Mouse (Mus musculus): ENCODE data around the gene Neurog1.

Neurog1 gene

DNA sequence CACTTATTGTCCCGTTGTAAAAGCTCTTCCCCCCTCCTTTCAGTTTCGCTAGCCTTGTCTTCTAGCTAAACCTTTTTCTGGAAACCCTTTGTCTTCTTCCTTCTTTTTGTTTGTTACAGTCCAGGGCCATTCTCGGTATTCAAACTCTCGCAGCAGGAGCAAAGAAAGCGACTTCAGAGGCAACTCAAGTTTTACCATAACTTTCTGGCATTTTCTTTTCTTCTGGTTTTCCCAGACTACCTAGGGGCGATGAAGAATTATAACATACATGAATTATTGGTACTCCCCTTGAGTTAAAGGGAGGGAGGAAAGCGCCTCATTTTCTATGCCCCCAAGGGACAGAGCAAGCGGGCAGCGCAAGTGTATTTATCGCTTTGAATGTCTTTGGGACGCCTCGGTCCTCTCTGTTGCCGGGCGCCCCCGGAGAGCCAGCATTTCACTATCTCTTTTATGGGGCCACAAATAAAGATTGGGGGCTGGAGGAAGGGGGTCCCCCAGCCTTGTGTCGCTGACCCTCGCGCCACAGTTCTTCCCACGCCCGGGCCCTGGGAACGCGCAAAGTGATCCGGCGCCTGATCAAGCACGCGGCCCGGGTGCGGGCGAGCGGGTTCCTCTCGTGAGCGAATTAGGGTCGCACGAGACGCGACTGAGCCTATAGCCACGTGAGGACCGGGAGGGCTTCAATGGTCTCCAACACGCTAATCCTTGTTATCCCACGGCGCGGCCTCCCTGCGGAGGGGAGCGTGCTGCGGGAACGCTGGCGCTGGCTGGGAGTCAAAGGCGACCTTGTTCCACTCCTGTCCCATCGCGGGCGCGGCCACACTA is 6.4 kb upstream of the Neurog1 start:
- no peak for DNase-seq (ENCODE audit: low read depth, low spot score)

DNA sequence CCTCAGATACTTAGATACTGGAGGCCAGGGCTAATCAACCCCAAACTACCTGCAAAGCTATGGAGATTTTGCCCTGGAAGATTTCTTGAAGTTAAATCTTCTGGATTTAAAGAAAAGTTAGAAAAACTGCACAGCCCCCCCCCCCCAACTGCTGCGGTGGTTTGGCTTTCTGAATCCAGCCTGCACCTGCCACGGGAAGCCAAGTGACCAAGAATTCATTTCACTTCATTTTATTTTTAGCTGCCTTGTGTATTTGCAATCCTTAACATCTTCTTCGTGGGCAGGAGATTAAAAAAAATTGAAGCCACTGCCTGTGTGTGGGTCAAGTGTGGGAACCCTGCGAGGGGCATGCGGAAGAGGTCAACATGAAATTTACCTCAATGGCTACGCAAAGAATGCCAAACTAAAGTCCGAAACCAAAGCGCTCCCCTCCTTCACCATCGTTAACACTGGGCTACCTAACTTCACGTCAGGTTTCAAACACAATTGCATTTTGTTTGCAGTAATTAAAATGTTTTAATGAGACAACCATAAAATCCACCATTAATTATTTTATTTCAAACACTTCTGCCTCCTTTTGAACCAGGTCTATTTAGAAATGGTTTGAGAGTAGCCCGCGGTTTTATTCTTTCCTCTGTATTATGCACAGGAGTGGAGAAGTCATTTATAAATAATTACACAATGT is 5.6 kb upstream of the Neurog1 start:
- no peak for DNase-seq (ENCODE audit: low read depth, low spot score)

DNA sequence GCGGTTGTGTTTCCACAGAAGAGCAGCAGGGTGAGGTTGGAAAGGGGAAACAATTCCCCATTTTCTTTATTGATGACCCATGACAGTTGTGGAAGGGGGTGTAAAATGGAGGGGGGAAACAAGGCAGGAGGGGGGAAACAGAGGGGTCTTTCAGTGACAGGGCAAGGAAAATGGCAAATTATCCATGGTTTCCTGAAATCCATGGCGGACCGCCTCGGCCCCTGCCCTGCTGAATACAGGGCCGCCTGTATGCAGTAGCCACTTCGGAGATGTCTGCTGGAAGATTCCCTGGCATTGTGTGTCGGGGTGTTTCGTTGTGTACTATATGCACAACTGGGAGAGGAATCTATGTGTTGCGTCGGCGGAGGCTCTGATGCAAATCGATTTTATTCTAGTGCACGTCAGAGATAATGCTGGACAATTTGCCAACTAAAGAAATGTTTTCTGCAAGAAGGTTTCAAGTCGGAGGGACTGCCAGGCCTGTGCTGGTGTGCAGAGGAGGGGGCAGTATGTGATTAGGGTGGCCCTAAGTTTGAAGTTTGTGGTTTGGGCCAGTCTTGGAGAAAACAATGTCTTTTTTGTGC is 4.8 kb upstream of the Neurog1 start:
- no peak for DNase-seq (ENCODE audit: low read depth, low spot score)

DNA sequence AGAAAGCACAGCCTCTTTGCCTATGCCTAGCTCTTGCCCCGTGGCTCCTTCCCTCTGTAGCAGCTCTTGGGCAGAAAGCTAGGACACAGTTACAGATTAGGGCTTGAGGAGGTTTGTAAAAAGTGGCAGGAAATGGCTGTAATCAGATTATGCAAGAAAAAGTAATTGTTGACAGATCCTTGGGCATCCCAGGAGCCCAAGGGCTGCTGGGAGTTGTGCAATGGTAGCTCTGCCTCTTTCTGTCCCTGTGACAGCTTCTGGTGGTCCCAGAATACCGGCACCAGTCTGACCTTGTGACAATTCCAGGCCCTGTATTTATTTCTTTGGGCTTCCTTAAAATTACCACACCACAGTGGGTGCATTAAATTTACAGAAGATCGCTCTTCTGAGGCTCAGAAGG is 1.4 kb upstream of the Neurog1 start:
- DNase-seq (ENCODE audit: low read depth, low spot score) = no peak

DNA sequence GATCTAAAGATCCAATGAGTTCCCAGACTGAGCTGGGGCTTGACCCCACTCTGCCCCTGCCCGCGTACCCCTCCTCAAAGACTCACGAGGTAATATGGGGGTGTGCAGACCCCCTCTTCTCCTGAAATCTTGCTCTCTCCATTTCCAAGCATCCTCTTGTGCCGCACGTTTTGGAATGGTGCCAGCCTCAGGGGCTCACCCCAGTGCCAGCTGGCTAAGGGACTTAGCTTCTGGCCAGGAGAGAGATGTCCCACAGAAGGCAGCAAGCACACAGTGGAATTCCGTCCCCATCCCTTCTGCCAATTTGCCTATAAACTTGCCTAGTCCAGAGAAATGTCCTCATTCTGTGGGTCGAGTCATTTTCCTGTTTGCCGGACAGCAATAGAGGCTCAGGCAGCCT is 820 bp upstream of the Neurog1 start:
- DNase-seq (ENCODE audit: low read depth, low spot score) = no peak

DNA sequence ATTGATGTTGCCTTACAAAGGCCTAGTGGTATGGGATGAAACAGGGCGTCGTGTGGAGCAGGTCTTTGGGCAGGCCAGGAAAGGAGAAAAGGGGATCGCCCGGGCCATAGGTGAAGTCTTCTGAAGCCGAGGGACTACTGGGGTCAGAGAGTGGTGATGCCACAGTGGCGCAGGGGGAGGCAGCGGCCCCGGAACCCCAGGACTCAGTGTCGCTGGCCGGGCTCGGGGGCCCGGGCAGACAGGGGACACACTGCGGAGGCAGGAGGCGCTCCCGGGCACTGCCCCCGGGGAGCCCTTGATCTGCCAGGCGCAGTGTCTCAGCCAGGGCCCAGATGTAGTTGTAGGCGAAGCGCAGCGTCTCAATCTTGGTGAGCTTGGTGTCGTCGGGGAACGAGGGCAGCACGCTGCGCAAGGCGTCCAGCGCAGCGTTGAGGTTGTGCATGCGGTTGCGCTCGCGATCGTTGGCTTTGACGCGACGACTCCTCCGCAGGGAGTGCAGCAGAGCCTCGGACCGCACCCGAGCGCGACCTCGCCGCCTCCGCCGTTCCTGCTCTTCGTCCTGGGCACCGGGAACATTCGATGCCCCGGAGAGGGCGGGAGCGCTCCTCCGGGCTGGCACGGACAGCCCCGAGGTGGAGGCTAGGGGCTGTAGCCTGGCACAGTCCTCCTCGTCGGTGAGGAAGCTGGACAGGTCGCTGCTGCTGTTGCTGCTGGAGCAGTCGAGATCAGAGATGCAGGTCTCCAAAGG is 613 bp downstream of the Neurog1 start:
- DNase-seq (ENCODE audit: low read depth, low spot score) = no peak

DNA sequence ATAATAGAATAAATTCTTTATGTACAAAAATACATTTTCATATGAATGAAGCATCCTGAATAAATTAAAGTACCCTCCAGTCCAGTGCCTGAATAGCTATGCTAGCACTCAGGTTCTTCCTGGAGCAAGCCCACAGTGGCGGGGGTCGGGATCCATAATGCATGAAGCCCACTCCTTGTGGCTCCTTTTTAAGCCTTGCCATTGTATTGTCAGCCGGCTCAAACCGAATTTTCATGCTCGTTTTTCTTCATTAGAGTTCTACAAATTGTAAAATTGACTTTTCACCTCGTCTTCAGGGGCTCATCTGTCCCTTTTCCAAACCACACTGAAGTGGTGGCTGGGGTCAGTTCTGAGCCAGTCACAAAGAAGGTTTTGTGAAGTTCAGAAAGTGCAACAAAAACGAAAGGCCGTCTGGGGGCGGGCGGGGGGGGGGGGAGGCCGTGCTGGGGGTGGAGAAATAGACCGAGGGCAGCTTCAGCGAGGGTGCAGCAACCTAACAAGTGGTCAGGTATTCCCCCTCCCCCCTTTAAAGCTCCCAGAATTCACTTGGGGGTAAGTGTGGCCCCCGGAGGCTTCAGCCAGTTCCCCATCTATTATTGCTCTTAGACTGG is 1.3 kb downstream of the Neurog1 start:
- DNase-seq (ENCODE audit: low read depth, low spot score) = no peak

DNA sequence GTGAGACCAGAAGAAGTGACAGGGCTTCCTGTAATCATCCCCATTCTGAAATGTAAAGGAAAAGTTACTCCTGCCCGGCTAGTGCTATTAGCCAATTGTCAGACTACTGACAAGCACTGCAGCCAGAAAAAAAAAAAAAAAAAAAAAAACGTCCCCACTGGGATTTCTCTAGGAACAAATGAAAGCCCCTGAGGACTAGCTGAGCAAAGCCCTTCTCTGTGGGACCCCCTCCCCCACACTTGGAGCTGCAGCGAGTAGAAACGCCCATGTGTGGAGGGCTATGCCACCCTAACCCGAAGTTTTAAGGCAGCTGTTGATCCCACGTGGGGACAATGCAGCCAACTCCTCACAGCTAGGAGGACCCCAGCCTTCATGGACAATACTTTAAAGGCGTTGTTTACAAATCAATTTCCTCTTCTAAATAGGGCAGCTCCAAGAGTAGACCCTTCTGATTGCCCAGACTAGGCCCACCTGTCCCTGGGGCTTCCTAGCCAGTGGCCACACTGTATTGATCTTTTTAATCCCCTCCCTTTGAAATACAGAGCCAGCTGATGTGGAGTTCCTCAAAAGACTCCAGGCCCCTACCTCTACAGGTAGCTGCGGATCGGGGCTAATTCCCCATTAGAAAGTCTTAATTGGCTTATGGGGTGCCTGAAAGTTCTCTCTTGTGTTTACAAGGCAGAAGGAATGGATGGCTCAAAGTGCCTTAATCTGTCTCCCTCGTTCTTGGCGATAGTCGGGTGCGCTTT is 2.2 kb downstream of the Neurog1 start:
- no peak for DNase-seq (ENCODE audit: low read depth, low spot score)

DNA sequence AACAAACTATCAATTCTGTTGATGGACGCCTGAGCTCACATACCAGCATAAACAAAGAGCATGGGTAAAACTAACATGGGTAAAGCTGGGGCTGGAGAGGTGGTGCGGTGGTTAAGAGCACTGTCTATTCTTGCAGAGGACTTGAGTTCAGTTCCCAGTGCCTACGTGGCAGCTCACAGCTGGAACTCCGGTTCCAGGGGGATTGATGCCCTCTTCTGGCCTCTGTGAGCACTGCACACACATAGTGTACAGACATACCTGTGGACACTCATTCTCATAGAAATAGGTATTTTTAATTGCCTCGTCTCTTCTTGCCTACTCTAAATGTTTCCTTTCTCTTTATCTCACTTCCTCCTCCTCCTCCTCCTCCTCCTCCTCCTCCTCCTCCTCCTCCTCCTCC is 8.9 kb downstream of the Neurog1 start:
- no peak for DNase-seq (ENCODE audit: low read depth, low spot score)

DNA sequence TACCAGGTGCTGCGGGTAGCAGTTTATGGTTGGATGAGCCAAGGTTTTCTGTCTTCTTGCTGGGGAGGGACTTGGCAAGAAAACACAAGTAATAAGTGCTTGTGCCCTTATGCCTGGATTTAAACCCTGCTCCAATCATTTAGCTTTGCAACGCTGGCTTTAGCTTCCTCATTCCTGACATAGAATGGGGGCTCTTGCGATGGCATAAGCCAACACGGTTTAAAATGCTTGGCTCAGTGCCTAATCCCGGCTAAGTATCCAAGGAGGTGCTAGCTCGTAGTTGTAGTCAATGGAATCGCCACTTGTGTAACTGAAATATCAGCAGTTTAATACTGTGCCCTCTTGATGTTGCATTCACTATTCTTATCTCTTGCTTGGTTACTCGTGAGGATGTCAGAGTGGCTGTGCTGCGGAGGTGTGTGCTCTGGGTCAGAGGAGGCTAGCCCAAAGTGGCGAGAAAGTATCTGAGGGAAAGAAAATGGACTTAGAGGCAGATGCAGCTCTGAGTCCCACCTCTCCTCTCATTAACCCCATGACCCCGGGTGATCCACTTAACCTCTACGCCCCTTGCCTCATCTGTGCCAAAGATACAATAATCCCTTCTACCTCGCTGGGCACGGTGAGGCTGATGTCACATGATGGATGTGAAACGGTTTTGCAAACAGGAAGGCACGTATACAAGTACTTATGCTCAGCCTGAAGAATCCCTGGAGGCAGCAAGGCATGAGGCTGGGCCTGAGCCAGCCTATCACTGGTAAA is 11.8 kb downstream of the Neurog1 start:
- DNase-seq (ENCODE audit: low read depth, low spot score) = no peak

DNA sequence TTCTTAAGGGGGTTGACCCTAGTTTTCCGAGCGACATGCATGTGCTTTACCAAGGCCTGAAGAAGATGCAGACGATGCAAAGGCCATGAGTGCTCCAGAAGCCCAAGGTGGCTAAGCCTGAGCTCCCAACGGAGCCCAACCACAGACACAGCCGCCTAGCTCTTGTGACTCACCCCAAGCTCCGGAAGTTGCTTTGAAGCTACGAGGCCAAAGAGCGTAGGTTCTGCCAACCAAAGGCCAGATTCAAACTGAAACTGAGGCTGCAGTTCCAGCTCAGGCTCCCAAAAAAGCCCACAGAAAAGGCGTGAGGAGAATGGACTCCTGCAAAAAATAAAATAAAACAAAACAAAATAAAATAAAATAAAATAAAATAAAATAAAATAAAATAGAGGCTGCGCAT is 14.1 kb downstream of the Neurog1 start:
- no peak for DNase-seq (ENCODE audit: low read depth, low spot score)

DNA sequence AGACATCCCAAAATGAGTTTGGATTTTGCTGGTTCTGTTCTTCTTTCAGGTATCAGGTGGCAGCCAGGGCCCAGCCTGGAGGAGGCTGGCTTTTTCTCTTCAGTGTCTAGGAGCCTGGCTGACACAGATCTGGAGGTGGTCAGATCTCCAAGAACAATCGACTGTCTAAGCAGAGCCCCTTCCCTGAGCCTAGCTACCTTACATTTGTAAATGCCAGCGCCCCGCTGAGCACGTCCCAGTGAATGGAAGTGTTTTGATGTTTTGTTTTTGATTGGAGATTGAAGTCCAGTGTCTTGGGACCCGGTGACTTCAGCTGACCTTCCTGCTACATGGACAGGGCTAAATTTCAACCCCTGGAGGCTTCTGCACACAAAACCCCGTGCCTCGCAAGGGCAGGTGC is 15.8 kb downstream of the Neurog1 start:
- no peak for DNase-seq (ENCODE audit: low read depth, low spot score)

DNA sequence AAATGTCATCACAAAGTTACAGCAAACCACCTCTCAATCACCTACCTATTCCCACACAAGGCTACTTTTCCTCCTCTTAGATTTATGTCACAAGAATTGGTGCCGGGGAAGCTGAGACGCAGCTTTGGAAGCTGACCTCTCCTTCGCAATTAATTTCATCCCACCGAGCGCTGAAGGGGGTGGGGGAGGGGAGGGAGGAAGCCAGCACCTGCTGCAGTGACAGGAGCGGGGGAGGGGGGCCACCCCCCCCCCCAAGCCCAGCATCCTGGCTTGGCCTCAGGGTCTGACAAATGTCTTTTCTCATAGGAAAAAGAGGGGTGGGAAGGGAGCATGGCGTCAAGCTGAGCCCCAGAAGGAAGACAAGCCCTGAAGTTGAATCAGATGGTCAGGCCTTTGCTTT is 23.2 kb downstream of the Neurog1 start:
- no peak for DNase-seq (ENCODE audit: low read depth, low spot score)

DNA sequence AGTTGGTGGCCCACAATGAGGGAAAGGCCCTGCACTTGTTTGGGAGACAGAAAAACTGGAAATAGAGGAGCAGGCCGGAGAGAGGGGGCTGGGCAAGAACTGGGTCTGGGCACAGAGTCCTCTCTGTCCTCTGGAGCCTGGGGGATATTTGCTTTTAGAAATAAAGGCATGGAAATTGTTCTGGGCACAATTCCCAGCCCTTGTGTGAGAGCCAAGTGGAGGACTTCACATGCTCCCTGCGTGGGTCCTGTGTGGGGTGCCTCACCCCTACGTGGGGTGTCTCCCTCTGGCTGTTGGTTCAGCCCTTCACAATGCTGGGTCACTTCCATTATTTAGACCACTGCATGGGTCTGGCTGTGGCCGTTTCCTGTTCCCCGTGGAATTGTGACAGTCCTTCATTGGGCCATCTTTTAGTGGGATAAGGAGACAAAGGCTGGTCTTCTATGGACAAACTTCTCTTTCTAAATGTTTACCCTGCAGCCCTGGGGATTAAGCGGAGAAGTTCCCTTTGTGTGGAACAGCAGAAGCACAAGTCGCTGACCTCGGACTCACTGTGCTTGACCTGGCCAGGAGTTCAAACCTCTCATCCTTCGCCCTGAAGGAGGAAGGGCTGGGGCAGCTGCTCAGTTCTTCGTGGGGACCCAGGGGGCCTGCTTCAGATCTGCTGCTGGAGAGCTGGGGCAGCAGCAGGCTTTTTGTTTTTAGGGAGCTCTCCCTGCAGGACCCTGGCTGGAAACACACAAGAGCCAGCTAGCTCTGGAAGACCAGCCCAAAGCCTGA is 25.6 kb downstream of the Neurog1 start:
- DNase-seq (ENCODE audit: low read depth, low spot score) = no peak

DNA sequence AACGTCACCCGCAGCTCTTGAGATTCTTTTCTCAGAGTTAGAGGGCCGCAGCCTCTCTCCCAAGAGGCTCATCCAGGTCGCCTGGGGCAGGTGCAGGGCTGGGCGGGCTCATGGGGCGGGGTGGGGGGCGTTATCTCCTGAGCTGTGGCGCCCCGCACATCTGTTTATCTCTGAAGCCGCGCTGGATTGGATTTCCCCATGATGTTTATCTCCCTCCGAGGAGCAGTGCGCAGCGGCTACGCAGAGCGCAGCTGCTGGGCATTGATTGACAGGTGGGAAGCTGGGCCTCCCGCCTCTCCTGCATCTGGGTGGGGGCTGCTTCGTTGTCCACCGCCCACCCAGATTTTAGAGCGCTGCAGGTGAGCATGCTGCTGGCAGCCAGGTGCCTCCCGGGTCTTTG is 28.3 kb downstream of the Neurog1 start:
- no peak for DNase-seq (ENCODE audit: low read depth, low spot score)

DNA sequence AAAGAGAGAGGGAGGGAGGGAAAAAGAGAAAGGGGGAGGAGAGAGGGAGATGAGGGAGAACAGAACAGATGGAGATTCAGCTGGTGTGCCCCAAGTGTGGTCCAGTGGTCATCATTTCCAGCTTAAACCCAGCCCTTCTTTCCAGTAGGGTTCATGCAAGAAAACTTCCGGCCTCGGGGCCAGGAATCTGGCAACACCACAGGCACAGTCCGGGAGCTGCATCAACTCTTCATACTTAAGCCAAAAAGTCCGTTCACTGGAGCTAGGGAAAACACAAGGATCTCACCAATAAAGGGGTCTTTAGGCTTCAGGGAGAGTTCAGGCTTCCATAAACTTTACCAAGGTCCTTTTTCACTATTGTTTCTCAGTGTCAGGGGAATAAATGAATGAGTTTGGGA is 29.1 kb downstream of the Neurog1 start:
- no peak for DNase-seq (ENCODE audit: low read depth, low spot score)

DNA sequence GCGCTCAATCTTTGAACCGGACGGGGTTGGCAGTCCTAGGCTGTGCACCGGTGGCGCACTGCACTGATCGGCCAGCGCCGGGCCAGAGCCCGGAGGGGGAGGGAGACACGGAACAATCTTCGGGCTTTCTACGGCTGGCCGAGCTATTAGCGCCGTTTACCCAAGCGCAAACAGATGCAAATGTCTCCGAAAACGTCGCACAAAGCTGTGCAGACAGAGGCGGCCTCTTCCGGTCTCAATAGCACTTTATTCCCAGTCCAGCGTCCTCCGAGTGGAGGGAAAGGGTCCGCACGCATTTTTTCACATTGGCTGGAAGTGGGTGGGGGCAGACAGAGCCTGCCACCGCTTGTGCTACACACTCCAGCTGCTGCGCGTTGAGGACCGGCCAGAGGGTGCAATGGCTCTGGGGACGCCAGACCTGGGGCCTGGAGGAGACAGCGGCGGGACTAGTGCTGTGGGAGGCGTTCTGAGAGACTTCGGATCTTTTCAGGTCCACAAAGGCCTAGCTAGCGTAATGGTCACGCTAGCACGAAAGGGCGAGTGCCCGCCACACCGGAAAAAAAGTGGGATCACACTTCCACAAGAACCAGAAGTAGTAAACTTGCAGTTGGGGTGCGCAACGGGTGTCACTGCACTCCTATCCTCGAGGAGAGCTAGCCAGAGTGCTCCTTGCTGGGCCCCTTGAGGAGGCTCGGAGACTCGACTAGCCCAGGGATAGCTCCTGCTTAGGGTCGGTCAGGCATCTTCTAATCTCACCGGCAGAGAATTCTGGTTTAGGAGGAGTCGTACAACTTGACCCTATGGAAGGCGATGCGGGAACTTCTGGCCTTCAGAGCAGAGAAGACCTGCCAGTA is 29.7 kb downstream of the Neurog1 start:
- no peak for DNase-seq (ENCODE audit: low read depth, low spot score)

DNA sequence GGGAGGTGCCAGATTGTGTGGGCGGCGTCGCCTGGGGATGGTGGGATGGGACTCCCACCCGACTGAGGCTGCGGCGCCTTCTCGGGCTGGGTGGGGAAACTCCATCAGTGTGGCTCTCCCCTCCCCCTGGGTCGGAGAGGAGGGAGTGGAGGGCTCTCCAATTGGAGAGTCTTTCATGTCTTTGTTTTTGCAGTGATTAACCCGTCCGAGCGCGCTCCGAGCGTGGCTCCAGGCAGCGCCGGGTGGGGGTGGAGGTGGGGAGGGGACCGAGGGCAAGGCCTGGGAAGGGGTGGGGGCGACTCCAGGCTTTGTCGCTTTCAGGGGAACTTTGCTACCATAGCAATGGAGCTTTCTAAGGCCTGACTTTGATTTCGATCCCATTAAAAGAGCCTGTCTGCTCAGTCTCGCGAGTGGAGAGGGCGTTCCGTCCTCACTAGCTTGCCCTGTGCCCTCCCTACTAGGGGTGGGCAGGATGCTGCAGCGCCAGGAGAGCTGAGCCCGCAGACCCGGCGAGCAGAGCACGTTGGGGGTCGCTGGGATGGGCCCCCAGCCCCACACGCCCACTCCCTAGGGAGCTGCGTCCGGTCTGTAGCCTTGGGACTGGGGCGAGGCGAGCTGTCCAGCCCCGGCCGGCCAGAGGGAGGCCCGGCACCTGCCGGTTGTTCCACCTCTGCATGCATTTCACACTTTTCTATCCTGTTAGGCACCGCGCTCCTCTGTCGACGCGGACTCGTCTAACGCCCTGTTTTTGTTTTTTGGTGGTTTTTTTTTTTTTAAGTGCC is 30.6 kb downstream of the Neurog1 start:
- no peak for DNase-seq (ENCODE audit: low read depth, low spot score)

All from skeletal muscle tissue, adult 2 months (tissue).